Mouse (Mus musculus): ENCODE results near the gene Efhc1. TPM values are rescaled to one million over a fixed set of nuclear protein-coding genes. Genes with fewer than 3 reads are reported as not detected.
"Not testable (repeated sequence)": the region's sequence is repeated elsewhere in the genome, so short reads cannot be mapped to it uniquely, and the experiment has no call there.

Efhc1 gene
- total RNA-seq (2021), result under 1 TPM; 0.14 to 0.33 TPM
- long read RNA-seq, experiment 1, result 0 reads
- long read RNA-seq, experiment 2, result 0 reads

- peak; percentile 93 for DNase-seq (ENCODE audit: low spot score)
Observed at GRCm38 (mm10) chr1:20951300-20951763, at the start of gene Efhc1. TSS of gene Efhc1 (plus strand) at chr1:20951626.

- no peak for DNase-seq (ENCODE audit: low spot score)
Observed at GRCm38 (mm10) chr1:20905501-20906127, 45.8 kb upstream of the Efhc1 start.

- no peak for DNase-seq (ENCODE audit: low spot score)
Observed at GRCm38 (mm10) chr1:20906128-20906515, 45.3 kb upstream of the Efhc1 start.

GRCm38 (mm10) chr1:20908541-20908940, 42.9 kb upstream of the Efhc1 start:
- DNase-seq (ENCODE audit: low spot score), result no peak

GRCm38 (mm10) chr1:20912115-20912514, 39.3 kb upstream of the Efhc1 start:
- DNase-seq (ENCODE audit: low spot score), result no peak

GRCm38 (mm10) chr1:20912527-20913171, 38.8 kb upstream of the Efhc1 start:
- DNase-seq (ENCODE audit: low spot score), result no peak

- DNase-seq (ENCODE audit: low spot score), result no peak
Observed at GRCm38 (mm10) chr1:20914769-20915168, 36.7 kb upstream of the Efhc1 start.

- no peak for DNase-seq (ENCODE audit: low spot score)
Observed at GRCm38 (mm10) chr1:20915608-20916007, 35.8 kb upstream of the Efhc1 start.

- DNase-seq (ENCODE audit: low spot score), result no peak
Observed at GRCm38 (mm10) chr1:20917496-20918050, 33.9 kb upstream of the Efhc1 start.

GRCm38 (mm10) chr1:20919728-20920127, 31.7 kb upstream of the Efhc1 start:
- no peak for DNase-seq (ENCODE audit: low spot score)

- DNase-seq (ENCODE audit: low spot score), result no peak
Observed at GRCm38 (mm10) chr1:20921081-20921528, 30.3 kb upstream of the Efhc1 start.

GRCm38 (mm10) chr1:20922612-20923399, 28.6 kb upstream of the Efhc1 start:
- no peak for DNase-seq (ENCODE audit: low spot score)

- DNase-seq (ENCODE audit: low spot score), result not testable (repeated sequence)
Observed at GRCm38 (mm10) chr1:20925324-20925723, 26.1 kb upstream of the Efhc1 start.

- no peak for DNase-seq (ENCODE audit: low spot score)
Observed at GRCm38 (mm10) chr1:20925926-20926325, 25.5 kb upstream of the Efhc1 start.

GRCm38 (mm10) chr1:20926376-20926775, 25.1 kb upstream of the Efhc1 start:
- DNase-seq (ENCODE audit: low spot score), result no peak

- DNase-seq (ENCODE audit: low spot score), result no peak
Observed at GRCm38 (mm10) chr1:20928487-20928886, 22.9 kb upstream of the Efhc1 start.

GRCm38 (mm10) chr1:20933457-20933856, 18.0 kb upstream of the Efhc1 start:
- peak; percentile 41 for DNase-seq (ENCODE audit: low spot score)

GRCm38 (mm10) chr1:20935106-20935505, 16.3 kb upstream of the Efhc1 start:
- DNase-seq (ENCODE audit: low spot score), result no peak

GRCm38 (mm10) chr1:20939046-20939445, 12.4 kb upstream of the Efhc1 start:
- DNase-seq (ENCODE audit: low spot score), result peak; percentile 70

- DNase-seq (ENCODE audit: low spot score), result peak; percentile 17
Observed at GRCm38 (mm10) chr1:20940151-20940550, 11.3 kb upstream of the Efhc1 start.

- no peak for DNase-seq (ENCODE audit: low spot score)
Observed at GRCm38 (mm10) chr1:20941322-20941721, 10.1 kb upstream of the Efhc1 start.

GRCm38 (mm10) chr1:20941857-20942256, 9.6 kb upstream of the Efhc1 start:
- DNase-seq (ENCODE audit: low spot score), result no peak

All from gastrocnemius, adult 18-20 months (tissue).